Mouse (Mus musculus) fat pad, adult 2 months (tissue): Measurements from ENCODE around the gene Klhl35.

Experiments used
- DNase-seq: peaks from one replicate; pipeline ENCODE4 v3.0.0-alpha.2; 2011; ENCODE audit warnings: low read depth, low spot score; ENCODE audit errors: extremely low read depth

The Klhl35 gene

GRCm38 (mm10) chr7:99465811-99466210 lies at the start of gene Klhl35:
Gene Klhl35, plus strand, starts transcription at chr7:99466004.
- no peak for DNase-seq

DNA sequence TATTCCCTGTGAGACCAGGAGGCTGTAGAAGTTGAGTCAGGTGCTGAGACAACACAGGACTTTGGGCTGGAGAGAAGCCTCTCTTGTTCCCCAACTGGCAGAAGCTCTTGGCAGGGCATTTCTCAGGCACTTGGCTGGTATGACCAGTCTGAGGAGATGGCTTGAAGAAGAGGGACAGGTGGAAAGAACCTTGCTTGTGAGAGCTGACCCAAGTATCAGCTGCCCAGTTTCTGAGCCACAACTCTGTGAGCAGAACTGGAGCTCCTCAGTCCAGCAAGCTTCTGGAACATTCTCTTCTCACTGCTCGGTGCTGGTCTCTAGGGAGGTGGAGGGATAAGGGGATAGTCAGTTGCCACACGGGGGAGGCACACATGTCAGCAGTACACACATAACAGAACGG lies 46.5 kb upstream of the Klhl35 start:
- DNase-seq: no peak

GRCm38 (mm10) chr7:99421006-99421405 lies 44.8 kb upstream of the Klhl35 start:
- DNase-seq: no peak

DNA sequence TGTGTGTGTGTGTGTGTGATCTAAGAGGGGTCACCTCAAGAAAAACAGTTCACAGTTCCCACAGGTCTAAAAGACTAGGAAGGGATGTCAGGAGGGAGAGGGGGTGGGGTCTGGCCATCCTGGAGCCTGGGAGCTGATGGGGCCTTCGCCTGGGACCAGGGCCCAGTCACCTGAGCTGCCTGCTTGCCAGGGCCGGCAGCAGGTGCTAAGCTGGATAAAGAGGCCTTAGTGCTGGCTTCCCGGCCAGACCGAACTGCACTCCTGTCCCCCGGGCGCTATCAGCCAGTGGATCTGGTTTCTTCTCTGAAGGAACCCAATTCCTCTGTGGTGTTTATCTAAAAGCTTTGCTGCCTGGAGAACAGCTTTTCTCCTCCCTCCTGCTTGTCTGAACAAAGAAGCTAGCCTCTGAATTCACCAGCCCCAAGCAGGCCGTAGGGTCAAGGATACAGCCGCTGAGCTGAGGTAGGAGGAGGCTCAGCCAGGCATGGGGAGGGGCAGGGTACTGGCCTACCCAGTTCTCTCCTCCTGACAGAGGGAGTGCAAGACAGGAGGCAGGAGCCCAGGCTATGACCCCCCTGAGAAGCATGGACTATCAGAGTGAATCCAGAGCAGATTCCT lies 41.2 kb upstream of the Klhl35 start:
- peak; percentile 18 for DNase-seq

GRCm38 (mm10) chr7:99425706-99426105 lies 40.1 kb upstream of the Klhl35 start:
- DNase-seq: no peak

DNA sequence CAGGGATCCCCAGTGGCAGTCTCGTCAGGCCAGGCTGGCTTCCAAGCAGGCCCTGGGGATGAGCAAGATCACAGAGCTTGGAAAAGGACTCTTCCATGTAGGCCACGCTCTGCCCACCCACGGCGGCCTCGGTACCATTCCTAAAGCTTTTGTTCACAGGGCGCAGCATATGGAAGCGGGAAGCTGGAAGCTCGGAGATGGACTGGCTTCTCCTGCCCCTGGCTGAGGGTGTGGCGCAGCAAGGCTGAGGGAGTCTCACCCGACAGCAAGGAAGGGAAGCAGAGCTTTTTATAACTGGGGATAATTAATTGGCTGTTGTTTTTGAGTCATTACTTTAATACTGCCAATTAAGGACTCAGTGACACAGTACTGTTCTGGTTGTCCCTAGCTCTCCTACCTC lies 38.8 kb upstream of the Klhl35 start:
- no peak for DNase-seq

- DNase-seq: no peak
Measured at GRCm38 (mm10) chr7:99427987-99428386, 37.8 kb upstream of the Klhl35 start.

DNA sequence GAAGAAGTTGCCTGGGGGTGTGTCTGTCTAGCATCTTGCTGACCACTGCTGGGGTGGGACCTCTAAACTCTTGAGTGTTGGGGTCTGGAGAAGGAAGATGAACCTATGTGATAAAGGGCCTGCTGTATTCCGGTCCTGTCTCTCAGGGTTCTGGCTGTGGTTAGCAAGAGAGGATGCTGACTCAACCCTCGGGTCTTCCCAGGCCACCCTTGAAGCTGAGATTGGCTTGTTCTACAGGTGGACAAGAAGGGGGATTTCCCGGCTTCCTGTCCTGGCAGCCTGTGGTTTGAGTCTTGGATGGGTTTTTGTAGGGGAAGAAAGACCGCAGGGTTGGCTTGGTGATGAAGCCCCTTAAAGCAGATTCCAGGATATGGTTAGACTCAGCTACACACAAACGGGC lies 37.0 kb upstream of the Klhl35 start:
- DNase-seq: no peak

DNA sequence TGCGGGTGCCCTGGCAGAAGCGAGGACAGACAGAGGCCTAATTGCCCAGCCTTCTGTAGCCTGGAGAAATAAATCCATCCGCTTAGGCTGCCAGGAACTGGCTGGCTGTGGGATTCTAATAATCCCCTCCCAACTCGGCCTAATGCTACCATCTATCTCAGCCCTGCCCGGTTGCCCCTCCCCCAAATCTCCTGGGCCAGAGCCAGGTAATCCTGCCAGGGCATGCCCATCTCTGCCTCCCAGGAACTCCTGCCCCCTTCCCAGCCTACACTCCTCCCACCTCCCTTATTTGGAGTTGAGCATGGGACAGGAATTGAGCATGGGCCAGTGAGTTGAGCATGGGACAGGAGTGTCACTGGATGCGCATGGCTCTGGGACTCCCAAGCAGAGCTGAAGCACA lies 36.0 kb upstream of the Klhl35 start:
- DNase-seq: no peak

DNA sequence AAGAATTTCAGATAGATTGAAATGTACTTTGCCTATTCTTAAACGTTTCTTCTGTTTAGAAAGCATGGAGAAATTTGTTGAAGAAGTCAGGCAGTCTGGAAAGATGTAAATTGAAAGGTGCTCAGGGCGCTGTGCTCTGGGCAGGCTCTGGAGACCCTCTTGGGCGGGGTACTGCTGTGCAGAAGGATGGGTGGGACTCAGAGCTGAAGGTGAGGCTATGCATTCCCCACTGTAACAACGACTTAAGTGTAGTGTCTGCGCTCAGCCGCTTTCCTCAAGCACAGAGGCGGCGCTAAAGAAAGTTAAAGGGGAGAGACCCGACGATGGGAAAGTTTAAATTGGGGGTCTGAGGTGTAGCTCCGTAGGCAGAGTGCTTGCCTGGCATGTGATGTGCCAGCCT lies 35.6 kb upstream of the Klhl35 start:
- no peak for DNase-seq

DNA sequence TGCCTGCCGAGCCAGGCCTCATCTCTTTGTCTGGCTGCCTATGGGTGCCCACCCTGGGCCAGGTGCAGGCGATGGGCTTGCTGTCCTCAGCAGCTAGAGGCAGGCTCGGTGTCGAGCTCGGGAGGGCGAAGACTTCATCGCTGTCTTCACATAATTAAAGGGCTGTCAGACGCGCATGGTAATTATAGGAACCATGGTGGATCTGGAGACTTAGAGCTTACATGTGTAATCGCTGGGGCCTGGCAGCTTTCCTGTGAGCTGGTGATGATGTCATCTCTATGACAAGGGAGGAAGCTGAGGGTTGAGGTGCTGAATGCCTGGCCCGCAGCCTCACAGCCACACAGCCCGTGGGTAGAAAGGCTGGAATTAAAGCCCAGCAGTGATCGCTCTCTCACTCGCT lies 33.6 kb upstream of the Klhl35 start:
- no peak for DNase-seq

DNA sequence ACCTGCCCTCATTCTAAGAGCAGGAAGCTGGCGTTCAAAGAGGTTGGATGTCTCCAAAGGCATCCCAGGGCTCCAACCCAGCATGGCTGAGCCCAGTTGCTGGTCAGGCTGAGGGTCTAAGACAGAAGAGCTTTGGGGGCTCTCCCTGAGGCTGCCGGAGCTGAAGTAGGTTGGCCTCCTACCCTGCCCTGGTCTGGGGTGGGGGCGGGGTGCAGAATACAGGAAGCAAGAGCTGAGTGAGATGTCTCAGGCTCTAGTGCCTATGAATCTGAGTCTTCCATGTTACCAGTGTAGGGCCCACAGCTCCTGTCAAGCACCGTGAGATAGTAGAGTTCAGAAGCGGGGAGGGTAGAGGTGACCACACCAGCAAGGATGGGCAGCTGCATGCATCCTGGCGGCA lies 32.9 kb upstream of the Klhl35 start:
- DNase-seq: no peak

GRCm38 (mm10) chr7:99434672-99435250 lies 31.0 kb upstream of the Klhl35 start:
- DNase-seq: no peak

DNA sequence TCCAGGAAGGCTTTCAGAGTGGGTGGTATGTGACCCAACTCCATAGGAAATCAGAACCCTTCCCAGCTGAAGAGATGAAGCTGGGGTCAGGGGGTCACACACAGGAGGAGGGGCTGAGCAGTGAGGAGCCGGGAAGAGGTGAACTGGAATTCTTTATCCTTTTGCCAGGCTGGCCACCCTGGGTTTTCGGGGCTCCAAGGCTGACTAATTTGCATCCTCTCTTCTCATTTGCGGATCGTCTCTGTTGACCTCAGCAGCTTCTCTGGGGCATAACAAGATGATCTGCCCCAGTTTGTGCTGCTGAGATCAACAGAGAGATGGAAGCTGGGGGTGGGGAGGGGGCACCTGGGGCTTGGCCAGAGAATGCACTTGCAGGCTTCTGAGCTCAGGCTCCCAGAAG lies 29.3 kb upstream of the Klhl35 start:
- DNase-seq: no peak

DNA sequence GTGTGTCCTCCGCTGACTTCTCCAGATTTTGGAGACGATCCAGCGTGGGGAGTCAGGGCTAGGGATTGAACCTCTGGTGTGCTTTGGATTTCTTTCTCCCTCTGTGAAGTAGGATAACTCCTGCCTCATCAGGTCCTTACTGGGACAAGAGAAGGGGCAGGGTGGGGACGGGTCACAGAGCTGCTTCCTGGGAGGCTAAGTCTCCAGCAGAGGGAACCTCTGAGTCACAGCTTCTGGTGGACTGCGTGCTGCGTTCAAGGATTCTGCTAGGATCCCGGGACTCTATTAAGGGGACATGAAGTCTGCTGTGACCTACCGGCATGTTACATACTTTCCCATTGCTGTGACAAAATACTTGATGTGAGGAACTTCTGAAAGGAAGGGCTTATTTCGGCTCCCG lies 26.9 kb upstream of the Klhl35 start:
- no peak for DNase-seq

- no peak for DNase-seq
Measured at GRCm38 (mm10) chr7:99441534-99442072, 24.2 kb upstream of the Klhl35 start.

GRCm38 (mm10) chr7:99443164-99443563 lies 22.6 kb upstream of the Klhl35 start:
- no peak for DNase-seq

DNA sequence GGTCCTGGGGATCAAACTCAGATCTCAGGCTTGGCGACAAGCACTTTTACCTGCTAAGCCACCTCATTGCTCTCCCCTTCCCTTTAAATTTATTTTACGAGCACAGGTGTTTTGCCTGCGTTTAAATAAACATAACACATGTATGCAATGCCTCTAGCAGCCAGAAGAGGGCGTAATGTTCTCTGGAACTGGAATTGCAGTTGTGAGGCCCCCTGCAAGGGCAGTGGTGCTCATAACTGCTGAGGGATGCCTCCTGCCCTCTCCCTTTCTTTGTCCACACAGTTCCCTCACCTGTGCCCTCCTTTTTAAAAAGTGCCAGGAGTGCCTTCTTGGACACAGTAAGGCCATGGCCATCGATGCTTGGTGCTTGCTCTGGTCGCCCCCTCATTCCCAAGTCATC lies 21.8 kb upstream of the Klhl35 start:
- DNase-seq: no peak

GRCm38 (mm10) chr7:99445833-99446232 lies 20.0 kb upstream of the Klhl35 start:
- no peak for DNase-seq

GRCm38 (mm10) chr7:99447323-99447722 lies 18.5 kb upstream of the Klhl35 start:
- no peak for DNase-seq

DNA sequence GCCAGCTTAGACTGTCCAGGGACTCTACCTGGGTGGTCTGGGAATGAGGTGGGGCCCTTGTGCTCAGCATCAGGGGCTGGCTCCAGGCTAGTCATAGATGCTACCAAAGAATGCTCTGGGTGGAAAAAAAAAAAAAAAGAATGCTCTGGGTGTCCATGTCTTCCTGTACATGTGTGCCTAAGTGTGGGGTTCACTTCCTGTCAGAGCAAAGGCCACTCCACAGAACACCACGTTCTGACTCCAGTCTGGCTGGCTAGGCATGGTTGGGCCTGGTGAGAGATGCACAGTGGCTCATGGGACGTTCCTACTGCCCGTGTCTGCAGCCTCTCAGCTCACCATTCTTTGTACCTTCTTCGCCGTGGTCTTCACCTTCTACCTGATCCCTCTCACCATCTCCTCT lies 17.2 kb upstream of the Klhl35 start:
- DNase-seq: no peak

DNA sequence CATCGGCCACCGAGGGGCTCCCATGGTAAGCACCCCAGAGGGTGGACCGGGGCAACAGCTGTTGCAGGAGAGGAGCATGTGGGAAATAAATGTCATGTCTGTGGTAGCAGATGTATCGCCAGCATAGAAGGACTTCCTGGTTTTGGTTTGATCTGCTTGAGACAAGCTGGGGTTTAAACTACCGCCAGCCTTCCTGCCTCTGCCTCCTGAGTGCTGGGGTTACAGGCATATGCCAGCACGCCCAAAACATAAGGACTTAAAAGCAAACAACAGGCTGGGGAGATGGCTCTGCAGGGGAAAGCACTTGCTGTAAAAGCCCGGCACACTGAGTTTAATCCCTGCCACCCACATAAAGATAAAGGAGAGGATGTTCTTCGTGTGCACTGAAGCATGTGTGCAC lies 16.7 kb upstream of the Klhl35 start:
- no peak for DNase-seq

GRCm38 (mm10) chr7:99449751-99450150 lies 16.1 kb upstream of the Klhl35 start:
- no peak for DNase-seq
